Mouse (Mus musculus) forebrain, embryonic 10.5 days (tissue): ENCODE measurements around the gene Rtl6. TPM values are rescaled to one million over a fixed set of nuclear protein-coding genes. Genes with fewer than 3 reads are reported as not detected.
A peak's percentile ranks its signal among the peaks of the same experiment; 100 is the strongest.

Source experiments
- DNase-seq: peaks from one replicate; pipeline ENCODE4 v3.0.0-alpha.2; 2017; ENCODE audit warnings: low spot score; ENCODE audit errors: extremely low spot score
- H3K27ac ChIP-seq: fragments of 300-500 bp; sonication (generic); 2 replicates; pipeline ENCODE4 v1.5.1; 2016; ENCODE audit warnings: mild to moderate bottlenecking
- H3K27me3 ChIP-seq: fragments of 300-500 bp; sonication (generic); 2 replicates; pipeline ENCODE4 v1.6.1; 2016; ENCODE audit warnings: mild to moderate bottlenecking; ENCODE audit not compliant: poor library complexity, severe bottlenecking
- H3K36me3 ChIP-seq: fragments of 300-500 bp; sonication (generic); replicated peaks from 2 replicates; pipeline ENCODE4 v1.6.1; 2016; ENCODE audit warnings: mild to moderate bottlenecking, moderate library complexity
- H3K4me1 ChIP-seq: fragments of 300-500 bp; sonication (generic); 2 replicates; pipeline ENCODE4 v1.6.1; 2016
- H3K4me3 ChIP-seq: fragments of 300-500 bp; sonication (generic); 2 replicates; pipeline ENCODE4 v1.5.1; 2016; ENCODE audit warnings: mild to moderate bottlenecking, moderate library complexity
- H3K9me3 ChIP-seq: fragments of 300-500 bp; sonication (generic); 2 replicates; pipeline ENCODE4 v1.6.1; 2016; ENCODE audit warnings: mild to moderate bottlenecking, moderate library complexity
- WGBS: fragments of 180-500 bp; shearing (Covaris S2); methylation state at CpG from one replicate; pipeline ENCODE4 v1.1.7; 2016; 5-methylcytosine and 5-hydroxymethylcytosine counted together
- polyA plus RNA-seq: library from polyadenylated mRNA; unstranded; fragments of >200 nt; fragmentation: Nextera tagmentation; extraction: Ambion mirVana; gene quantifications from 2 replicates; pipeline ENCODE4 v1.2.1, GENCODE M21; 2016

Gene Rtl6
- polyA plus RNA-seq, 1 experiment from 2014 or later: 26.9 TPM

DNA sequence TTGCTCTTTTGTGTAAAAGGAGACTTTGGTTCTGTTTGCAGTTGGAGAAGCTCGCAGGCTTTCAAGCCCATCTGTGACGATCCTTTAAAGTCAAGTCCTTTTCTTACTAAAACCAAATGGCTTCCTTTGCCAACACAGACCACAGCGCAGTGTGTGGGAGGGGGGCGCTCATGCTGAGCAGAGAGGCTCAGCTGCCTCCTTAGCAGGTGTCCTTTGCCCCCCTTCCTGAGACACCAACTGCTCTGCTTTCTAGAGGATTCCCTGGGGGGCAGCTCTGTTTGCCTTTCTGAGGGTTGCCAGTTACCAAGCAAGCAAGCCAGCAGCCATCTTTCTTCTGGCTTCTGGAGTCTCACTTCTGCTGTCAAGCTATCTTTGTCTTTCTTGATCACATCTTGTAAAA, 19.4 kb upstream of the Rtl6 start:
- H3K9me3 ChIP-seq: no peaks in the 10 kb centered on the region; the same call in 1 of the 2 replicates
- H3K27me3 ChIP-seq: no peaks in the 10 kb centered on the region
- H3K4me3 ChIP-seq: no peak overlapping the region
- 0 out of 2 replicates have a peak, but pooled peaks cover 4% of the 10 kb centered on the region for H3K4me1 ChIP-seq
- no peak overlapping the region for H3K27ac ChIP-seq
- no peak for DNase-seq
- no peaks in the 10 kb centered on the region for H3K36me3 ChIP-seq
- WGBS: 61% methylated on average over 4 of the region's 4 CpGs

DNA sequence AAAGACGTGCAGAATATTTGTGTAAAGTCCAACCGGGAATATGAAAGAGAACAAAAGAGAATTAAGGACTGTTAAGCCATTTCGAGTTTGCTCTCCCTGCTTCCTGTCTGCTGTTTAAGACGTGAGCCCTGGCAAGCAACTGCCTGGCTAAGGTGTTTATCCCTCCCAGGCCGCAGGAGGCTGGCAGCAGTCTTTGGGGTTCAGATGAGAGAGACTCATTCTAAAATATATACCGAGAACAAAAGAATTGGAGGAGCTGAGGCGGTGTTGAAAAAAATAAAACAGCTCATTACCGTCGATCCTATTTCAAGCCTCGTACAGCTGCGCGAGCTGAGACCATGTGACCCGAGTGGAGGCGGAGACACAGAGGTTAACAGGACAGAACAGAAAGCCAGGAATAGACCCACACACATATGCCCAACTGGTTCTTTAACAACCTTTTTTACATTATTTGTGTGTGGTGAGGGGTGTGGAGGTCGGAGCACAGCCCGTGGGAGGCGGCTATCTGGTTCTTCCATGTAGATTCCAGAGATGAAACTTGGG, 9.0 kb upstream of the Rtl6 start:
- H3K36me3 ChIP-seq: no peaks in the 10 kb centered on the region
- no peaks in the 10 kb centered on the region for H3K27me3 ChIP-seq
- H3K4me1 ChIP-seq: no peaks in the 10 kb centered on the region
- DNase-seq: no peak
- H3K4me3 ChIP-seq: no peak overlapping the region
- H3K9me3 ChIP-seq: no peaks in the 10 kb centered on the region; the same call in 1 of the 2 replicates
- no peak overlapping the region for H3K27ac ChIP-seq
- WGBS: 71% methylated on average over 17 of the region's 17 CpGs

DNA sequence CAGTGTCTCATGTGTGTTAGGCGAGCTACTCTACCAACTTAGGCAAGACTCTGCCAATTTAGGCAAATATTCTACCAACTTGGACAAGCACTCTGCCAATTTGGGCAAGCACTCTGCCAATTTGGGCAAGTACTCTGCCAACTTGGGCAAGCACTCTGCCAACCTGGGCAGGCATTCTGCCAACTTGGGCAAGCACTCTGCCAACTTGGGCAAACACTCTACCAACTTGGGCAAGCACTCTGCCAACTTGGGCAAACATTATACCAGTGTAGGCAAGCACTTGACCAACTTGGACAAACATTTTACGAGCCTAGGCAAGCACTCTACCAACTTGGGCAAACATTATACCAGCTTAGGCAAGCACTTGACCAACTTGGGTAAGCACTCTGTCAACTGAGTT, 3.9 kb upstream of the Rtl6 start:
- Histone ChIP-seq H3K4me3 (no peak overlapping the region), H3K9me3 (peaks cover 7% of the 10 kb centered on the region), H3K27ac (no peak overlapping the region), H3K27me3 (peaks cover 19% of the 10 kb centered on the region), H3K36me3 (peaks cover 7% of the 10 kb centered on the region), H3K4me1 (peaks cover 23% of the 10 kb centered on the region)
- 81% methylated on average over 2 of the region's 2 CpGs for WGBS
- DNase-seq: no peak

DNA sequence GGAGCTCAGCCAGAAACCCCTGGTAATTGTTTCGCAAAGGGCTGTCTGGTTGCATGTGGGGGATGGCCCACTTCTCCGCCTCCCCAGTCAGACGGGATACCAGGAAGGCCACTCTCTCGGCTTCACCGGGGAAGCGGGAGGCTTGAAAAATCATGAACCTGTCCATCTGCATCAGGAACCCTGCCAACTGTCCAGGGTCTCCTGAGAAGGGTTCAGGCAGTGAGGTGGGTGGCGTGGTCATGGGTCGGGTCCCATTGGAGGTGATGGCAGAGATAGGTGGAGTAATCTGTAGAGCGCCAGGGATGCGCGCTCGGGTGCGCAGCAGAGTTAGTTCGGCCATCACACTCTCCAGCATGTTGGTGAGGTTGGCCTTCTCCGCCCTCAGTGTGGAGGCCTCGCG, 949 bp downstream of the Rtl6 start:
- Histone ChIP-seq H3K4me1 (peaks cover 41% of the 10 kb centered on the region), H3K27me3 (peaks cover 19% of the 10 kb centered on the region), H3K9me3 (peaks cover 16% of the 10 kb centered on the region), H3K4me3 (peak overlapping the region; percentile 66), H3K36me3 (peaks cover 45% of the 10 kb centered on the region), H3K27ac (peak overlapping the region; percentile 92)
- no peak for DNase-seq
- WGBS: 96% methylated on average over 17 of the region's 17 CpGs

DNA sequence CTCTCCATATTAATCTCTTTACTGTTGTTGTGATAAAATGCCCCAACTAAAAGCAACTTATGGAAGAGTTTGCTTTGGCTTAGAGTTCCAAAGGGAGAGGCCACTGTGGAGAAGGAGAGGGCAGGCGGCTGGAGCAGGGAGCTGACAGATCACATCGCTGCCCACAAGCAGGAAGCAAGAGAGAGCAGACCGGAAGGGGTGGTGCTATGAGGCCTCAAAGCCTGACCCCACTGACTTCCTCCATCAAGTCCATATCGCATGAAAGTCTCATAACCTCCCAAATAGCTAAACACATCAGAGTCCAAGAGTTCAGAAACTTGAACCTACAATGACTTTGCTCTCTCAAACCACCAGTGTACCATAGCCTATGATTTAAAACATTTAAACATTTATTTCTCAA, 6.6 kb downstream of the Rtl6 start:
- Histone ChIP-seq H3K27me3 (no peaks in the 10 kb centered on the region), H3K9me3 (peaks cover 5% of the 10 kb centered on the region), H3K4me3 (no peak overlapping the region), H3K36me3 (peaks cover 34% of the 10 kb centered on the region), H3K27ac (no peak overlapping the region), H3K4me1 (peaks cover 15% of the 10 kb centered on the region)
- DNase-seq: no peak
- 89% methylated on average over 4 of the region's 4 CpGs for WGBS

DNA sequence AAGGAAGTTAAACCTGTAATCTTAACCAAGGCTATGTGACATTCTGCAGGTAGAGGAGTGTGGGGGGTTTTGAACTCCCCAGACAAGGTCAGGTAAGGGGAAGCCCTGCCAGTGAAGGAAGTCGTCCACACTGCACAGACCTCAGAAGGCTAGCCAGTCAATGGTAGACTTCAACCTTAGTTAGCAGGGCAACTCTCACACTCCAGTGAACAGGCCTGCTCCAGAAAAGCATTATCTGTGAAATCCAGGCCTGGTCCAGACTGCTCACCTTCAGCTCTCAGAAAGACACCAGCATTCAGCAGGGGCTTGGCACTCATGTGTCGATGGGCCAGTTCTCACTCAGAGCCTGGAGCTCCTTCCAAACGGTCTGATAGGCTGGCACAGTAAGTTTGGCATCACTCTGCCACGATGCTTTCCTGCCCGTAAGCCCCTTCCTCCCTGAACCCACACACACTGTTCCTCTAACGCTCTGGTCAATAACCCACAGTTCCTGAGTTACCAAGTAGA, 8.3 kb downstream of the Rtl6 start:
- H3K9me3 ChIP-seq: no peaks in the 10 kb centered on the region
- H3K4me3 ChIP-seq: no peak overlapping the region
- 91% methylated on average over 6 of the region's 6 CpGs for WGBS
- H3K27me3 ChIP-seq: no peaks in the 10 kb centered on the region
- peaks cover 3% of the 10 kb centered on the region; the same call in 1 of the 2 replicates for H3K4me1 ChIP-seq
- DNase-seq: no peak
- peaks cover 16% of the 10 kb centered on the region for H3K36me3 ChIP-seq
- H3K27ac ChIP-seq: no peak overlapping the region

DNA sequence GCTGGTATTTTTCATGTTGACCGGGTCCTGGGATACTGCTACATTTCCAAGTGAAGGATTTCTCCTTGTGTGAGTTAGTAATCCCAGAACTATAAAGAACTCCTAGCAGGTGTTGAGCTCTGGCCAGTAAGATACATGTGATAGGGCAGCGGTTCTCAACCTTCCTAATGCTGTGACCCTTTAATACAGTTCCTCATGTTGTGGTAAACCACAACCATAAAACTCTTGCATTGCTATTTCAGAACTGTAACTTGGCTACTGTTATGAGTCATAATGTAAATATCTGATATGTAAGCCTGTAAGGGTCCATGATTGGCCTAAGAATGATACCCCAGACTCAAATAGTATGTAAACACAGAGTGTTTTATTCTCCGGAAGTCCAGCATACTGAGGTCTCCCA, 11.6 kb downstream of the Rtl6 start:
- no peaks in the 10 kb centered on the region for H3K36me3 ChIP-seq
- peaks cover 10% of the 10 kb centered on the region; the same call in 1 of the 2 replicates for H3K4me1 ChIP-seq
- no peak overlapping the region for H3K4me3 ChIP-seq
- H3K27ac ChIP-seq: no peak overlapping the region
- no peaks in the 10 kb centered on the region; the same call in 1 of the 2 replicates for H3K9me3 ChIP-seq
- DNase-seq: no peak
- WGBS: 95% methylated on average over 3 of the region's 3 CpGs
- no peaks in the 10 kb centered on the region for H3K27me3 ChIP-seq

DNA sequence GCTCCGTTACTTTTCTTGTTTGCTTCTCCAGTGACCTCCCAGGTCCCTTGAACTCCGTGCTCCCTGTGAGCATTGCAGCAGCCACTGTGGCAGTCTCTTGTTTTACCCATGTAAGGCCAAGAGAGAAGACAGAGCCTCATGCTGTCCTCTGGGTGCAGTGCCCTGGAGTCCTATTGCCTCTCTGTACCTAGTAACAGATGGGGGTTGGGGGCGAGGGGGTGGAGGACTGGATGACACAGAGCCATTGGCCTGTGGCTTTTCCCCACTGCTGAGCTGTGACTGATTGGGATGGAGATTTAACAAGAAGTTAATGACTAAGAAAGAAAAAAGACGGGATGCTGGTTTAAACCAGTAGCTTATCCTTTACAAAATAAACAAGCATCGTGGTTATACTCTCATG, 16.4 kb downstream of the Rtl6 start:
- Histone ChIP-seq H3K9me3 (peaks cover 2% of the 10 kb centered on the region; the same call in 1 of the 2 replicates), H3K4me3 (no peak overlapping the region), H3K4me1 (peaks cover 10% of the 10 kb centered on the region; the same call in 1 of the 2 replicates), H3K36me3 (no peaks in the 10 kb centered on the region), H3K27ac (no peak overlapping the region), H3K27me3 (no peaks in the 10 kb centered on the region)
- DNase-seq: no peak
- 69% methylated on average over 5 of the region's 5 CpGs for whole genome bisulfite sequencing

DNA sequence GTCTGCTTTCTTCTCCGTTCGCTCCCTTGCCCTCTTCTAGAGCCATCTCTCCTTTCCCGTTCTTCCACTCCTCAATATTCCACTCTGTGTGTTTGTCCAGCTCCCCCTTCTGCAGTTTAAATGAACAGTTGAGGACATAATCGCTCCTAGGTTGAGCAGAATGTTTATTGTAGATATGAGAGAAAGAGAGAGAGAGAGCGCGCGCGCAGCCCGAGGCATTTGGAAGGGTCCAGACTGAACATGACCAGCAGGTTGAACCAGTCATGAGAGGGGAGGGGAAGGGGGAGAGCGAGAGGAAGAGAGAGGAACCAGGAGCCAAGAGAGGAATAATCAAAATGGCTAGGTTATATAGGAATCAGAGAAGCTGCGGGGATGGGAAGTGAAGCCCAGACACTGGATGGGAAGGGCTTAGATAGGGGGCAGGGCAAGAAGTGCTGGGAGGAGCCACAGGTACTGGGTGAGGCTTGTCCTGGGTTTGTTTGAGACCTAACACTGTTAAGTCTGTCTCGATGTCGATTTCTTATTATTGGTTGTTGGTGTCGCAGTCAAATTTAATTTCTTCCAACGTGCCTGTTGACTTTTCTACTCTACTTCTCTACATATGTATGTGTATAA, 18.5 kb downstream of the Rtl6 start:
- Histone ChIP-seq H3K4me3 (no peak overlapping the region), H3K36me3 (no peaks in the 10 kb centered on the region), H3K27ac (no peak overlapping the region), H3K4me1 (peaks cover 8% of the 10 kb centered on the region; the same call in 1 of the 2 replicates), H3K9me3 (peaks cover 13% of the 10 kb centered on the region; the same call in 1 of the 2 replicates), H3K27me3 (no peaks in the 10 kb centered on the region)
- 85% methylated on average over 15 of the region's 15 CpGs for WGBS
- DNase-seq: no peak

DNA sequence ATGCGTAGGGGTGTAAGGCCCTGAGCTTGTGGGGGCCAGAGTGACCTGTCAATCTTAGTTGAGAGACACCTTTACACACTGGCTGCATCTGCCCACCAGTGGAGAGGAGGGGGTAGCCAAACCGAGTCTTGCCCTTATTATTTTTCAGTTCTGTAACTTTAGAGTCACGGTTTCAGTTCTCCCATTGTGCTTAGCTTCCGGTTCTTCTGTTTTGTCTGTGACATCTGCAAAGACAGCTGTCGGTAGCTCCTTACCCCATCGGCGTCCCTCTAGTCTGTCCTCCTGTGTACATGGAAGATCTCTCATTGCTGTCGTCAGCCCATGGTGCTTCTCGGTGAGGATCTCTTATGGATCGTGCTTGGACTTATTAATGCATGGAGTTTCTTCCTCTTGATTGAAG, 20.5 kb downstream of the Rtl6 start:
- Histone ChIP-seq H3K9me3 (peaks cover 13% of the 10 kb centered on the region; the same call in 1 of the 2 replicates), H3K4me3 (no peak overlapping the region), H3K27me3 (peaks cover 12% of the 10 kb centered on the region), H3K4me1 (peaks cover 13% of the 10 kb centered on the region), H3K36me3 (no peaks in the 10 kb centered on the region), H3K27ac (no peak overlapping the region)
- 92% methylated on average over 10 of the region's 10 CpGs for WGBS
- no peak for DNase-seq

DNA sequence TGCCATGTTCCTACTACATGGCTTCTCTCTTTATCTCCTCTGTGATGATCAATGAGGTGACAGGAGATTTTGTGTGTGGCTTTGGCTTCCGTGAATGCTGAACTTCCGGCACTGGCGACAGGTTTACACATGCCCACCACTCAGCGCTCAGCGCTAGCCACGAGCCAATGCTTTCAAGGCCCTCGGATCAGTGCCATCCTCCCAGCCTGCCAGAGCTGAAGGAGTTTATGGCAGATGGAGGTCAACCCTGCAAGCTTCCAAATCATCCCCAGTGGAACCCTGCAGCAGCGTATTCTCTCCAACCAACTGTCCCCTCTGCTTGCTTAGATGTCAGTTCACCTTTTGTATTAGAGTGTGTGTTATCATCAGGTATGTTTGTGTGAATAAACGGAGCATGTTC, 21.0 kb downstream of the Rtl6 start:
- no peaks in the 10 kb centered on the region for H3K36me3 ChIP-seq
- WGBS: 94% methylated on average over 9 of the region's 9 CpGs
- H3K9me3 ChIP-seq: peaks cover 13% of the 10 kb centered on the region; the same call in 1 of the 2 replicates
- no peak for DNase-seq
- H3K27ac ChIP-seq: no peak overlapping the region
- no peak overlapping the region for H3K4me3 ChIP-seq
- peaks cover 12% of the 10 kb centered on the region for H3K27me3 ChIP-seq
- peaks cover 16% of the 10 kb centered on the region for H3K4me1 ChIP-seq

DNA sequence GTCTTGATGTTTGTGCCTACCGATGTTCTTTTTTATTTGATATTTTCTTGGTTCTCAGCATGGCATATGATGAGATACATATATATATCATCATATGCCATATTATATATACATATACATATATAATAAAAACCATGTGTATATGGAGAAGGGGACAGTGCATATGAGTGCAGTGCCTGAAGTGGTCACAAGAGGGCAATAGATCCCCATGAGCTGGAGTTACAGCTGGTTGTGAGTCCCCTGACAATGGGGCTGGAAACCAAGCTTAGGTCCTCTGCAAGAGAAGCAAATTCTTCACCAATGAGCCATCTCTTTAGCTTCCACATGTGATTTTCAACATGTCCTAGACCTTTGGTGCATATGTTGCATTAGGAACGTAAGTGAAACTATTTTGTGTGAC, 21.7 kb downstream of the Rtl6 start:
- H3K36me3 ChIP-seq: no peaks in the 10 kb centered on the region
- no peak overlapping the region for H3K4me3 ChIP-seq
- H3K9me3 ChIP-seq: peaks cover 13% of the 10 kb centered on the region; the same call in 1 of the 2 replicates
- WGBS: 95% methylated on average over 2 of the region's 2 CpGs
- peaks cover 12% of the 10 kb centered on the region for H3K27me3 ChIP-seq
- no peak for DNase-seq
- H3K27ac ChIP-seq: no peak overlapping the region
- peaks cover 20% of the 10 kb centered on the region for H3K4me1 ChIP-seq

DNA sequence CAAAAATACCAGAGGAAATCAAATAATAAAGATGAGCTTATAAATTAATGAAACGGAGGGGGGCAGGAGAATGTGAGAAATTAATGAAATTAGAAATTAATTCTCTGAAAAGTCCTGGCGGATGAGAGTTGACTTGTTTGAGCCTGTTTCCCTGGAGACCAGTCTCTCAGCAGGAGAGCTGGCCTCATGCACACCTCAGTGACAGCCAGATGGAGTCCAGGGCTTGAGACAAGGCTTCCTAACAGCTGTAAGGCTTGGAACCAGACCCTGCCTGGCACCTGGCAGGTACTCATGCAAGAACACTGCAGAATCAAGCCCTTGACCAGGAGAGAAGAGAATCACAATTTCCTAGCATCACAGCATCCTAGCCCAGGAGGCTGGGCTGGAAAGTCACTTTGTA, 25.4 kb downstream of the Rtl6 start:
- no peak for DNase-seq
- peaks cover 36% of the 10 kb centered on the region for H3K4me1 ChIP-seq
- peaks cover 13% of the 10 kb centered on the region; the same call in 1 of the 2 replicates for H3K9me3 ChIP-seq
- no peak overlapping the region for H3K4me3 ChIP-seq
- no peaks in the 10 kb centered on the region for H3K36me3 ChIP-seq
- WGBS: 71% methylated on average over 2 of the region's 2 CpGs
- H3K27ac ChIP-seq: 0 out of 2 replicates have a peak overlapping the region, but pooled peaks have one; percentile 0
- peaks cover 24% of the 10 kb centered on the region for H3K27me3 ChIP-seq
